In the genomic region with DNA sequence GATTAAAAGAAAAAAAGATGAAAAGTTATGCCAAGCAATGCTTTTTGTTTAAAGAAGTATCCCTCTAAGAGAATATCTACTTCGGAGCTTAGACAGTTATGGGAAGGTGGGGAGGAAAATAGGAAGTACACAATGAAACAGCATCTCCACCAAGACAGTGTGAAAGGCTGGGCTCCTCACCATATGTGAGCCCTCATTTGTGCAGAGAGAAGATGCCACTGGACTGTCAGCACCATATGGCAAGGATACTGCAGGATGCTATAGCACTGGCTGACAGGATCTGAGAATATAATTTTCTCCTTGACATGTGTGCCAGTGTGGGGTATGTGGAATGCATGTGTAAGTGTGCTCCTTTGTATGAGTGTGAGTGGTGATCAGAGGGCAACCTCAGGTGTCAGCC, we compare ENCODE assay signal across 20 mouse cellular contexts.
DNase-seq lines count a peak whose midpoint lies in the region; TF ChIP-seq lines count a peak whose summit lies in the region.
"Had no signal": no experiment of that assay in that cellular context is flagged by ENCODE, and none has a peak within 500 bp of the region (broad histone marks: within the 10 kb centered on the region; RNA-seq: fewer than 3 reads in every experiment).

No protein-coding gene starts in this region.

- no peaks in the 10 kb centered on the region for H3K36me3 ChIP-seq in testis, adult 2 months (ENCODE audit: control insufficient read depth, insufficient read depth, low read length)
- H3K36me3 ChIP-seq: embryonic facial prominence, embryonic 15.5 days; forebrain, embryonic 10.5 days; hindbrain, embryonic 12.5 days had no signal

- intact Hi-C loops in left cerebral cortex, postnatal 25 days (cut with DNase I), result no loop called here
- intact Hi-C loops in left cerebral cortex, postnatal 10 days (cut with DNase I), result no loop called here

- peak overlapping the region; percentile 45; the same call in 1 of the 2 replicates for H3K4me3 ChIP-seq in testis, adult 2 months (ENCODE audit: control insufficient read depth, low read depth, low read length)
- H3K4me3 ChIP-seq: embryonic facial prominence, embryonic 15.5 days; erythroblast, embryonic 14.5 days; forebrain, embryonic 10.5 days; hindbrain, embryonic 12.5 days had no signal

- no peaks in the 10 kb centered on the region for H3K4me1 ChIP-seq in testis, adult 2 months (ENCODE audit: control insufficient read depth, insufficient read depth, low read length)
- H3K4me1 ChIP-seq: embryonic facial prominence, embryonic 15.5 days; forebrain, embryonic 10.5 days; hindbrain, embryonic 12.5 days had no signal

- TF ChIP-seq POLR2A in testis, adult 2 months (IDR thresholded peaks at IDR 0.05; ENCODE audit: control insufficient read depth, low read depth, low read length), result no peak

- H3K27me3 ChIP-seq in testis, adult 2 months (ENCODE audit: control insufficient read depth, insufficient read depth, low read length), result no peaks in the 10 kb centered on the region
- H3K27me3 ChIP-seq: embryonic facial prominence, embryonic 15.5 days; hindbrain, embryonic 12.5 days had no signal

- no peak for TF ChIP-seq CTCF in testis, adult 2 months (IDR thresholded peaks at IDR 0.05; ENCODE audit: control insufficient read depth, insufficient read depth, insufficient replicate concordance, low read depth, low read length)

- no peak overlapping the region for H3K27ac ChIP-seq in testis, adult 2 months (ENCODE audit: control insufficient read depth, insufficient read depth, low read depth, low read length)
- H3K27ac ChIP-seq: embryonic facial prominence, embryonic 15.5 days; forebrain, embryonic 10.5 days; hindbrain, embryonic 12.5 days had no signal

- DNase-seq in frontal cortex, adult 2 months (ENCODE audit: extremely low spot score in 1 of 2, low spot score in 1 of 2), result peak; percentile 12 to 37
- DNase-seq in frontal cortex, postnatal 25 days (ENCODE audit: low spot score in 2 of 2), result no peak
- peak; percentile 11 to 60 for DNase-seq in left cerebral cortex, postnatal 25 days (ENCODE audit: low spot score in 2 of 2)
- no peak for DNase-seq in left cerebral cortex, postnatal 10 days (ENCODE audit: extremely low spot score in 1 of 2, low spot score in 2 of 2)
- DNase-seq in testis, postnatal 14 days (ENCODE audit: low spot score), result no peak
- peak; percentile 32 for DNase-seq in telencephalon, adult 2 months (ENCODE audit: low read depth, low spot score)
- no peak for DNase-seq in thymus, postnatal 36 days
- DNase-seq: cerebellum, adult 11 months; cerebellum, adult 8-10 months; cerebellum, postnatal 14 days; embryo, embryonic 11 days; gastrocnemius, postnatal 36 days; heart, adult 11 months; heart, postnatal 10 days; heart, postnatal 4 days had no signal

Comparison
In these comparisons a context has a peak if more than half of its experiments do, and no peak if none do; other contexts are left out.
1. DNase-seq: peak in frontal cortex, adult 2 months (2 of 2), left cerebral cortex, postnatal 25 days (2 of 2) and telencephalon, adult 2 months (single experiment); none in frontal cortex, postnatal 25 days (0 of 2), left cerebral cortex, postnatal 10 days (0 of 2), testis, postnatal 14 days (single experiment) and thymus, postnatal 36 days (0 of 2).